ENCODE assay signal across 23 mouse cellular contexts in the genomic region with DNA sequence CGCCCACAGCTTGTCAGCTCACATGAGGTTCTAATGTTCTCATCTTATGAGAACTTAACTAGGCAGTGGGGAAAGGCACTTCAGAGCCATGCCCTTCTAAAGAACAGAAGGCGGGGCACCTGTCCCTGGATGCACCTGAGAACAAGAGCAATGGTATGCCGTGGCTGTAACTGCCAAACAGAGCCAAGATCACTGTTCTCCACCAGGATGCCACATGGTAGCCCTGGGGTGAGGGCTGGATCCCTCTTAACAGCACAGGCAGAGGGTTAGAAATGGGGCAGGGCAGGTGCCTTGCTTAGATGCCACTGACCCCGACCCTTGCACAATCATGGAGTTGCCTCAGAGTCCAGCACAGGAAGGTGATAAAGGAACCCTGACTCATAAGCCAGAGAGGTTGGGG.
A peak's percentile ranks its signal among the peaks of the same experiment; 100 is the strongest.
DNase-seq lines count a peak whose midpoint lies in the region; ATAC-seq and TF ChIP-seq lines count a peak whose summit lies in the region.
"Had no signal": no experiment of that assay in that cellular context is flagged by ENCODE, and none has a peak within 500 bp of the region (broad histone marks: within the 10 kb centered on the region; RNA-seq: fewer than 3 reads in every experiment).

No protein-coding gene starts in this region.

- H3K4me3 ChIP-seq in liver, embryonic 14.5 days (ENCODE audit: insufficient read depth in 1 of 2, low read depth in 2 of 2, low read length in 2 of 2): no peak overlapping the region
- H3K4me3 ChIP-seq in lung, postnatal 0 days (ENCODE audit: low read depth, low read length): no peak overlapping the region
- no peak overlapping the region for H3K4me3 ChIP-seq in cerebellum, adult 2 months (replicated peaks; ENCODE audit: insufficient read depth, low read depth, low read length)
- H3K4me3 ChIP-seq: embryonic facial prominence, embryonic 15.5 days; heart, embryonic 13.5 days; limb, embryonic 15.5 days; megakaryocyte, embryonic 14.5 days had no signal

- no peaks in the 10 kb centered on the region for H3K36me3 ChIP-seq in liver, embryonic 14.5 days (replicated peaks; ENCODE audit: control insufficient read depth, insufficient read depth, low read depth)
- H3K36me3 ChIP-seq in lung, postnatal 0 days (ENCODE audit: insufficient read depth, low read length): no peaks in the 10 kb centered on the region
- H3K36me3 ChIP-seq: heart, embryonic 13.5 days had no signal

- no peak for TF ChIP-seq EP300 in liver, embryonic 14.5 days (IDR thresholded peaks at IDR 0.05; ENCODE audit: low read depth)
- TF ChIP-seq EP300 in lung, postnatal 0 days (IDR thresholded peaks at IDR 0.05): no peak

- no peak overlapping the region for H3K27ac ChIP-seq in liver, embryonic 14.5 days
- peak overlapping the region; percentile 69 for H3K27ac ChIP-seq in lung, postnatal 0 days (ENCODE audit: low read length)
- no peak overlapping the region for H3K27ac ChIP-seq in cerebellum, adult 2 months (ENCODE audit: insufficient read depth, low read length)
- H3K27ac ChIP-seq: embryonic facial prominence, embryonic 15.5 days; heart, embryonic 13.5 days; hindbrain, embryonic 14.5 days; kidney, postnatal 0 days; limb, embryonic 15.5 days had no signal

- H3K27me3 ChIP-seq in liver, embryonic 14.5 days (ENCODE audit: control insufficient read depth, insufficient read depth, low read length): no peaks in the 10 kb centered on the region
- no peaks in the 10 kb centered on the region for H3K27me3 ChIP-seq in lung, postnatal 0 days (replicated peaks; ENCODE audit: insufficient read depth, low read length)
- H3K27me3 ChIP-seq in cerebellum, adult 2 months (ENCODE audit: control insufficient read depth, insufficient read depth, low read length): no peaks in the 10 kb centered on the region; the same call in 1 of the 2 replicates
- H3K27me3 ChIP-seq: embryonic facial prominence, embryonic 15.5 days; heart, embryonic 13.5 days; limb, embryonic 15.5 days; megakaryocyte, embryonic 14.5 days had no signal

- TF ChIP-seq POLR2A in cerebellum, adult 2 months (IDR thresholded peaks at IDR 0.05; ENCODE audit: borderline replicate concordance, insufficient read depth, low read length): no peak

- 0 out of 2 replicates have a peak, but pooled peaks have one; percentile 45 for ATAC-seq in liver, embryonic 14.5 days (ENCODE audit: insufficient read depth)
- peak; percentile 81 for ATAC-seq in lung, postnatal 0 days
- ATAC-seq: midbrain, embryonic 16.5 days had no signal

- no peak overlapping the region for H3K4me2 ChIP-seq in liver, embryonic 14.5 days (ENCODE audit: low read depth)
- no peak overlapping the region for H3K4me2 ChIP-seq in lung, postnatal 0 days (replicated peaks; ENCODE audit: low read depth, low read length)
- H3K4me2 ChIP-seq: embryonic facial prominence, embryonic 15.5 days; heart, embryonic 13.5 days; hindbrain, embryonic 14.5 days; limb, embryonic 15.5 days had no signal

- H3K9ac ChIP-seq in liver, embryonic 14.5 days (replicated peaks): no peak overlapping the region
- H3K9ac ChIP-seq in lung, postnatal 0 days (replicated peaks; ENCODE audit: low read depth): no peak overlapping the region
- H3K9ac ChIP-seq: embryonic facial prominence, embryonic 15.5 days; forebrain, postnatal 0 days; heart, embryonic 13.5 days; hindbrain, embryonic 14.5 days; limb, embryonic 15.5 days had no signal

- no peak for TF ChIP-seq CTCF in liver, embryonic 14.5 days (IDR thresholded peaks at IDR 0.05; ENCODE audit: low read depth)
- 0 out of 2 replicates have a peak, but pooled peaks have one; percentile 3 for TF ChIP-seq CTCF in lung, postnatal 0 days (IDR thresholded peaks at IDR 0.05)
- TF ChIP-seq CTCF in cerebellum, adult 2 months (IDR thresholded peaks at IDR 0.05; ENCODE audit: borderline replicate concordance, insufficient read depth, low read depth, low read length): no peak

- no peaks in the 10 kb centered on the region for H3K9me3 ChIP-seq in liver, embryonic 14.5 days (ENCODE audit: control insufficient read depth, low read length)
- H3K9me3 ChIP-seq in lung, postnatal 0 days (ENCODE audit: low read length): no peaks in the 10 kb centered on the region
- H3K9me3 ChIP-seq: embryonic facial prominence, embryonic 15.5 days; heart, embryonic 13.5 days; limb, embryonic 15.5 days had no signal

- intact Hi-C loops in left cerebral cortex, postnatal 10 days (cut with DNase I): loop anchor here (5.0 kb wide), 1 partner anchor 37 kb away; no protein-coding TSS in a partner anchor

- H3K4me1 ChIP-seq in liver, embryonic 14.5 days (replicated peaks; ENCODE audit: control insufficient read depth in 2 of 2, insufficient read depth in 2 of 2, low read length in 1 of 2): peaks cover 0 to 18% of the 10 kb centered on the region in 2 experiments; a peak in 3 of 4 replicates
- H3K4me1 ChIP-seq in lung, postnatal 0 days (ENCODE audit: insufficient read depth, low read depth, low read length): peaks cover 7% of the 10 kb centered on the region; the same call in 1 of the 2 replicates
- no peaks in the 10 kb centered on the region; the same call in 1 of the 2 replicates for H3K4me1 ChIP-seq in cerebellum, adult 2 months (ENCODE audit: control insufficient read depth, insufficient read depth, low read length)
- H3K4me1 ChIP-seq: megakaryocyte, embryonic 14.5 days had no signal

- DNase-seq in adrenal gland, adult 8-10 months: peak; percentile 77
- DNase-seq in adrenal gland, postnatal 36 days: peak; percentile 65 to 75
- DNase-seq in liver, embryonic 14.5 days (ENCODE audit: low read depth in 3 of 3, low spot score in 3 of 3): peak in 2 of 3 experiments; percentile 9 to 37
- peak; percentile 74 for DNase-seq in lung, postnatal 0 days (ENCODE audit: low spot score)
- no peak for DNase-seq in left cerebral cortex, postnatal 10 days (ENCODE audit: extremely low spot score in 1 of 2, low spot score in 2 of 2)
- no peak for DNase-seq in right cerebral cortex, postnatal 14 days
- DNase-seq in cerebellum, adult 2 months: no peak
- no peak for DNase-seq in thymus, postnatal 0 days (ENCODE audit: low spot score)
- DNase-seq: B cell, adult 2 months; cerebellum, adult 11-12 months; cerebellum, postnatal 36 days; kidney, adult 11 months; layer of hippocampus, postnatal 36 days; right cerebral cortex, postnatal 4 days; thymus, postnatal 25 days had no signal

- WGBS in liver, embryonic 14.5 days (ENCODE audit: insufficient replicate concordance): 60% methylated on average over 4 of the region's 4 CpGs
- WGBS in lung, postnatal 0 days: 53% methylated on average over 4 of the region's 4 CpGs
- 73% methylated on average over 4 of the region's 4 CpGs for WGBS in cerebellum, adult 2 months

Comparison
In these comparisons a context has a peak if more than half of its experiments do, and no peak if none do; other contexts are left out.
1. DNase-seq: peak in adrenal gland, adult 8-10 months (single experiment), adrenal gland, postnatal 36 days (2 of 2), liver, embryonic 14.5 days (2 of 3) and lung, postnatal 0 days (single experiment); none in left cerebral cortex, postnatal 10 days (0 of 2), right cerebral cortex, postnatal 14 days (single experiment), cerebellum, adult 2 months (0 of 2) and thymus, postnatal 0 days (single experiment).